Mouse (Mus musculus): ENCODE measurements around the gene Ppa2.
A peak's percentile ranks its signal among the peaks of the same experiment; 100 is the strongest.

The Ppa2 gene

GRCm38 (mm10) chr3:133329406-133329805 lies 19.5 kb downstream of the Ppa2 start:
- no peak for ATAC-seq (ENCODE audit: insufficient number of reproducible peaks, low FRiP score, low TSS enrichment)

- no peak for ATAC-seq (ENCODE audit: insufficient number of reproducible peaks, low FRiP score, low TSS enrichment)
Measured at GRCm38 (mm10) chr3:133331184-133331866, 21.4 kb downstream of the Ppa2 start.

GRCm38 (mm10) chr3:133332280-133332679 lies 22.4 kb downstream of the Ppa2 start:
- ATAC-seq (ENCODE audit: insufficient number of reproducible peaks, low FRiP score, low TSS enrichment) = no peak

GRCm38 (mm10) chr3:133333267-133334170 lies 23.6 kb downstream of the Ppa2 start:
- no peak for ATAC-seq (ENCODE audit: insufficient number of reproducible peaks, low FRiP score, low TSS enrichment)

- no peak for ATAC-seq (ENCODE audit: insufficient number of reproducible peaks, low FRiP score, low TSS enrichment)
Measured at GRCm38 (mm10) chr3:133334691-133335090, 24.8 kb downstream of the Ppa2 start.

GRCm38 (mm10) chr3:133335166-133335565 lies 25.3 kb downstream of the Ppa2 start:
- ATAC-seq (ENCODE audit: insufficient number of reproducible peaks, low FRiP score, low TSS enrichment) = no peak

- ATAC-seq (ENCODE audit: insufficient number of reproducible peaks, low FRiP score, low TSS enrichment) = no peak
Measured at GRCm38 (mm10) chr3:133336400-133336799, 26.5 kb downstream of the Ppa2 start.

- ATAC-seq (ENCODE audit: insufficient number of reproducible peaks, low FRiP score, low TSS enrichment) = peak; percentile 31; the same call in 1 of the 2 replicates
Measured at GRCm38 (mm10) chr3:133338851-133339356, 29.0 kb downstream of the Ppa2 start.

- no peak for ATAC-seq (ENCODE audit: insufficient number of reproducible peaks, low FRiP score, low TSS enrichment)
Measured at GRCm38 (mm10) chr3:133339411-133339823, 29.5 kb downstream of the Ppa2 start.

- no peak for ATAC-seq (ENCODE audit: insufficient number of reproducible peaks, low FRiP score, low TSS enrichment)
Measured at GRCm38 (mm10) chr3:133341106-133341505, 31.2 kb downstream of the Ppa2 start.

GRCm38 (mm10) chr3:133347535-133347934 lies 37.6 kb downstream of the Ppa2 start:
- no peak for ATAC-seq (ENCODE audit: insufficient number of reproducible peaks, low FRiP score, low TSS enrichment)

GRCm38 (mm10) chr3:133348847-133349246 lies 38.9 kb downstream of the Ppa2 start:
- ATAC-seq (ENCODE audit: insufficient number of reproducible peaks, low FRiP score, low TSS enrichment) = no peak

- no peak for ATAC-seq (ENCODE audit: insufficient number of reproducible peaks, low FRiP score, low TSS enrichment)
Measured at GRCm38 (mm10) chr3:133357426-133357974, 47.6 kb downstream of the Ppa2 start.

- ATAC-seq (ENCODE audit: insufficient number of reproducible peaks, low FRiP score, low TSS enrichment) = no peak
Measured at GRCm38 (mm10) chr3:133357977-133358376, 48.1 kb downstream of the Ppa2 start.

GRCm38 (mm10) chr3:133361406-133361805 lies 51.5 kb downstream of the Ppa2 start:
- ATAC-seq (ENCODE audit: insufficient number of reproducible peaks, low FRiP score, low TSS enrichment) = no peak

GRCm38 (mm10) chr3:133364138-133364537 lies 54.2 kb downstream of the Ppa2 start:
- ATAC-seq (ENCODE audit: insufficient number of reproducible peaks, low FRiP score, low TSS enrichment) = no peak

GRCm38 (mm10) chr3:133366096-133366495 lies 56.2 kb downstream of the Ppa2 start:
- ATAC-seq (ENCODE audit: insufficient number of reproducible peaks, low FRiP score, low TSS enrichment) = no peak

- ATAC-seq (ENCODE audit: insufficient number of reproducible peaks, low FRiP score, low TSS enrichment) = no peak
Measured at GRCm38 (mm10) chr3:133378174-133378573, 68.3 kb downstream of the Ppa2 start.

GRCm38 (mm10) chr3:133379997-133380396 lies 70.1 kb downstream of the Ppa2 start:
- ATAC-seq (ENCODE audit: insufficient number of reproducible peaks, low FRiP score, low TSS enrichment) = no peak

GRCm38 (mm10) chr3:133381519-133381918 lies 71.6 kb downstream of the Ppa2 start:
- ATAC-seq (ENCODE audit: insufficient number of reproducible peaks, low FRiP score, low TSS enrichment) = no peak

- ATAC-seq (ENCODE audit: insufficient number of reproducible peaks, low FRiP score, low TSS enrichment) = no peak
Measured at GRCm38 (mm10) chr3:133382147-133382546, 72.2 kb downstream of the Ppa2 start.
